ENCODE assay signal across 19 mouse cellular contexts in genomic region chr11:51935636-51936434, GRCm38 (mm10). TPM values are rescaled to one million over a fixed set of nuclear protein-coding genes. Genes with fewer than 3 reads are reported as not detected.
DNase-seq lines count a peak whose midpoint lies in the region; ATAC-seq and TF ChIP-seq lines count a peak whose summit lies in the region.
"Had no signal": no experiment of that assay in that cellular context is flagged by ENCODE, and none has a peak within 500 bp of the region (broad histone marks: within the 10 kb centered on the region; RNA-seq: fewer than 3 reads in every experiment).

No protein-coding gene starts in this region.

- peak; percentile 34; the same call in 1 of the 2 replicates for TF ChIP-seq CTCF in liver, postnatal 0 days (IDR thresholded peaks at IDR 0.05; ENCODE audit: low read depth)

- peak; percentile 45 for DNase-seq in liver, postnatal 0 days
- peak; percentile 41 for DNase-seq in R1 (ENCODE audit: low read depth, low spot score)
- DNase-seq in spleen, adult 18-20 months, result peak; percentile 61 to 76
- DNase-seq in thymus, postnatal 36 days, result peak; percentile 69 to 83
- DNase-seq in left cerebral cortex, postnatal 14 days (ENCODE audit: low spot score in 2 of 2), result no peak
- no peak for DNase-seq in urinary bladder, postnatal 36 days (ENCODE audit: low spot score in 2 of 2)
- DNase-seq: cerebellum, postnatal 10 days; gastrocnemius, postnatal 25 days; heart, postnatal 36 days; left cerebral cortex, postnatal 4 days; lung, embryonic 14.5 days; midbrain, embryonic 14.5 days; right cerebral cortex, adult 18-20 months had no signal

- H3K9ac ChIP-seq in liver, postnatal 0 days (replicated peaks), result no peak overlapping the region
- H3K9ac ChIP-seq in liver, embryonic 12.5 days, result no peak overlapping the region
- H3K9ac ChIP-seq: embryonic facial prominence, embryonic 12.5 days; forebrain, embryonic 15.5 days; lung, embryonic 14.5 days; neural tube, embryonic 13.5 days had no signal

- no peaks in the 10 kb centered on the region for H3K27me3 ChIP-seq in liver, postnatal 0 days (ENCODE audit: insufficient read depth, low read length)
- H3K27me3 ChIP-seq in liver, embryonic 12.5 days (replicated peaks), result no peaks in the 10 kb centered on the region
- H3K27me3 ChIP-seq: embryonic facial prominence, embryonic 12.5 days; forebrain, embryonic 15.5 days; neural tube, embryonic 13.5 days had no signal

- intact Hi-C loops in left cerebral cortex, postnatal 14 days (cut with DNase I), result no loop called here

- WGBS in liver, postnatal 0 days (ENCODE audit: insufficient replicate concordance), result 37% methylated on average over 5 of the region's 5 CpGs
- WGBS in liver, embryonic 12.5 days (ENCODE audit: insufficient replicate concordance), result 46% methylated on average over 5 of the region's 5 CpGs

- peaks cover 29% of the 10 kb centered on the region for H3K4me1 ChIP-seq in liver, postnatal 0 days (ENCODE audit: insufficient read depth)
- 0 out of 2 replicates have a peak, but pooled peaks cover 6% of the 10 kb centered on the region for H3K4me1 ChIP-seq in liver, embryonic 12.5 days
- H3K4me1 ChIP-seq: embryonic facial prominence, embryonic 12.5 days; forebrain, embryonic 15.5 days had no signal

- H3K4me3 ChIP-seq in liver, postnatal 0 days (ENCODE audit: low read depth, low read length), result no peak overlapping the region
- no peak overlapping the region for H3K4me3 ChIP-seq in liver, embryonic 12.5 days
- H3K4me3 ChIP-seq: embryonic facial prominence, embryonic 12.5 days; forebrain, embryonic 15.5 days; neural tube, embryonic 13.5 days had no signal

- H3K9me3 ChIP-seq in liver, postnatal 0 days (ENCODE audit: low read length), result no peaks in the 10 kb centered on the region
- H3K9me3 ChIP-seq in liver, embryonic 12.5 days (replicated peaks), result no peaks in the 10 kb centered on the region
- H3K9me3 ChIP-seq: embryonic facial prominence, embryonic 12.5 days; forebrain, embryonic 15.5 days; neural tube, embryonic 13.5 days had no signal

- TF ChIP-seq EP300 in liver, postnatal 0 days (IDR thresholded peaks at IDR 0.05; ENCODE audit: low read depth), result 0 out of 2 replicates have a peak, but pooled peaks have one; percentile 23

- H3K27ac ChIP-seq in liver, postnatal 0 days (ENCODE audit: low read depth), result peak overlapping the region; percentile 48; the same call in 1 of the 2 replicates
- no peak overlapping the region for H3K27ac ChIP-seq in liver, embryonic 12.5 days
- H3K27ac ChIP-seq: embryonic facial prominence, embryonic 12.5 days; forebrain, embryonic 15.5 days; neural tube, embryonic 13.5 days had no signal

- H3K36me3 ChIP-seq in liver, postnatal 0 days (replicated peaks; ENCODE audit: insufficient read depth, low read length), result no peaks in the 10 kb centered on the region
- H3K36me3 ChIP-seq in liver, embryonic 12.5 days, result no peaks in the 10 kb centered on the region
- H3K36me3 ChIP-seq: embryonic facial prominence, embryonic 12.5 days; forebrain, embryonic 15.5 days; neural tube, embryonic 13.5 days had no signal

- ATAC-seq in liver, postnatal 0 days, result no peak
- no peak for ATAC-seq in liver, embryonic 12.5 days
- ATAC-seq: activated CD4-positive, CD25-positive, alpha-beta regulatory T cell, adult 4 months; forebrain, embryonic 15.5 days; intestine, embryonic 16.5 days had no signal

- H3K4me2 ChIP-seq in liver, postnatal 0 days (ENCODE audit: low read depth, low read length), result no peak overlapping the region
- no peak overlapping the region for H3K4me2 ChIP-seq in liver, embryonic 12.5 days
- H3K4me2 ChIP-seq: embryonic facial prominence, embryonic 12.5 days; forebrain, embryonic 15.5 days; lung, embryonic 14.5 days; neural tube, embryonic 13.5 days had no signal

RNA-seq across cellular contexts. Expression of gene Cdkn2aipnl, which starts 31.6 kb away (rescaled TPM):
- 30.7 and 33.3 TPM in 2 replicates for polyA plus RNA-seq in liver, postnatal 0 days (2015; fragmentation: Nextera tagmentation; extraction: Ambion mirVana)
- polyA plus RNA-seq in liver, embryonic 12.5 days (2016; fragmentation: Nextera tagmentation; extraction: Ambion mirVana), result 75.0 and 77.3 TPM in 2 replicates
- 10 to 100 TPM; 32.8 to 32.9 TPM for total RNA-seq in left cerebral cortex, postnatal 14 days (2021)

Comparison
In these comparisons a context has a peak if more than half of its experiments do, and no peak if none do; other contexts are left out.
1. DNase-seq: peak in liver, postnatal 0 days (single experiment), R1 (single experiment), spleen, adult 18-20 months (2 of 2) and thymus, postnatal 36 days (2 of 2); none in left cerebral cortex, postnatal 14 days (0 of 2) and urinary bladder, postnatal 36 days (0 of 2).